Mouse (Mus musculus): ENCODE results near the gene Cd33. TPM values are rescaled to one million over a fixed set of nuclear protein-coding genes. Genes with fewer than 3 reads are reported as not detected.

Gene Cd33
- polyA plus RNA-seq, 1 experiment from 2014 or later: 1.4 TPM

GRCm38 (mm10) chr7:43548206-43548605, 4.0 kb upstream of the Cd33 start:
- H3K27ac ChIP-seq (replicated peaks): no peak overlapping the region
- no peak overlapping the region for H3K4me3 ChIP-seq
- no peaks in the 10 kb centered on the region for H3K4me1 ChIP-seq
- no peaks in the 10 kb centered on the region for H3K27me3 ChIP-seq
- WGBS: 76% methylated on average over 4 of the region's 4 CpGs
- H3K36me3 ChIP-seq: no peaks in the 10 kb centered on the region
- H3K9ac ChIP-seq (replicated peaks): no peak overlapping the region
- ATAC-seq (ENCODE audit: low FRiP score, low read depth): no peak
- no peaks in the 10 kb centered on the region for H3K9me3 ChIP-seq
- H3K4me2 ChIP-seq (replicated peaks): no peak overlapping the region

- Histone ChIP-seq H3K27ac (replicated peaks) (no peak overlapping the region), H3K9me3 (no peaks in the 10 kb centered on the region), H3K4me1 (no peaks in the 10 kb centered on the region), H3K36me3 (no peaks in the 10 kb centered on the region), H3K27me3 (no peaks in the 10 kb centered on the region), H3K4me3 (no peak overlapping the region), H3K9ac (replicated peaks) (no peak overlapping the region), H3K4me2 (replicated peaks) (no peak overlapping the region)
- WGBS: 38% methylated on average over 5 of the region's 5 CpGs
- ATAC-seq (ENCODE audit: low FRiP score, low read depth): no peak
Observed at GRCm38 (mm10) chr7:43547666-43548065, 3.4 kb upstream of the Cd33 start.

- 76% methylated on average over 7 of the region's 7 CpGs for WGBS
- Histone ChIP-seq H3K4me1 (no peaks in the 10 kb centered on the region), H3K27me3 (no peaks in the 10 kb centered on the region), H3K9ac (replicated peaks) (no peak overlapping the region), H3K9me3 (no peaks in the 10 kb centered on the region), H3K4me2 (replicated peaks) (no peak overlapping the region), H3K36me3 (no peaks in the 10 kb centered on the region), H3K27ac (replicated peaks) (no peak overlapping the region), H3K4me3 (no peak overlapping the region)
- no peak for ATAC-seq (ENCODE audit: low FRiP score, low read depth)
Observed at GRCm38 (mm10) chr7:43545656-43546545, 1.7 kb upstream of the Cd33 start.

DNA sequence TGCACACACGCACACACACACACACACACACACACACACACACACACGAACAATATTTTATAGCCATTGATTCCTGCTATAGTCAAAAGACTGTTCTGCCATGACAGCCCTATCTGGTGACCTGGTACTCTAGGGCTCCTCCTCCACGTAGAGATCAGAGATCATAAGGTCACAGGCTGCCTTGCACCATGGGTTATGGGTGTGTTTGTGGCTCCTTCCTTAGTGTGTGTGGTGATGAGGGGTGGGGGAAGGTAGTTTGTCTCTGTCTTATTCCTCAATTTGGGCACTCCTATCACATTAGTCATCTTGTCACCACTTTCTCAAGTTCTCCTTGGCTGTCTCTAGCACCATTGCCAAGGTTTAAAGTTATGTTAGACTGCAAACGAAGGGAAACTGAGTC, 5.7 kb downstream of the Cd33 start:
- H3K4me1 ChIP-seq: no peaks in the 10 kb centered on the region
- no peak overlapping the region for H3K4me3 ChIP-seq
- H3K9ac ChIP-seq (replicated peaks): no peak overlapping the region
- no peak overlapping the region for H3K27ac ChIP-seq (replicated peaks)
- no peaks in the 10 kb centered on the region for H3K27me3 ChIP-seq
- 73% methylated on average over 4 of the region's 4 CpGs for WGBS
- ATAC-seq (ENCODE audit: low FRiP score, low read depth): no peak
- no peaks in the 10 kb centered on the region for H3K9me3 ChIP-seq
- H3K4me2 ChIP-seq (replicated peaks): no peak overlapping the region
- no peaks in the 10 kb centered on the region for H3K36me3 ChIP-seq

DNA sequence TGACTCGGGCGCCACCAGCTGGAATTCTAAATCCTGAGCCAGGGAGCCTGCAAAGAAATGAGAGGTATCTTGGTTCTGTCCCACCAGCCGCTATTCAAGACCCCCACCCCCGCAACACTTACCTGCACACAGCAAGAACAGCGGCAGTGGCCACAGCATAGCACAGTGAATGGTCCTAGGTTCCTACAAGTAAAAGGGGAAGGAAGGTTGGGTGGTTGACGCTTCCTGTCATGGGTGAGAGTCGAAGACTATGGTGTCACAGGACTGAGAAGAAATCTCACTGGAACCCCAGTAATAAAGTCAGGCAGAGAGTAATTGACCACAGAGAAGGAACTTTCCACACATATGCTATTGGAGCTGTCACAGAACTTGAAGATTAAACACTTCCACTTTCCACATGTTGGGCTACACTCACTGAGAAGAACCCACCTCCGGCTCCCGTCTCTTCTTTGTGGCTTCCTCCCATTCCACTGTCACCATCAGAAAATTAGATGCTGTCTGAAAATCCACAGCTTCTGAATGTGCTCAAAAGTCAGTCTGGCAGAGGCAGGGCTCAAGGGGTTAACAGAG, 11.2 kb downstream of the Cd33 start:
- Histone ChIP-seq H3K27me3 (no peaks in the 10 kb centered on the region), H3K4me1 (no peaks in the 10 kb centered on the region), H3K4me3 (no peak overlapping the region), H3K9ac (replicated peaks) (no peak overlapping the region), H3K9me3 (no peaks in the 10 kb centered on the region), H3K4me2 (replicated peaks) (no peak overlapping the region), H3K36me3 (no peaks in the 10 kb centered on the region), H3K27ac (replicated peaks) (no peak overlapping the region)
- ATAC-seq (ENCODE audit: low FRiP score, low read depth): no peak
- WGBS: 90% methylated on average over 9 of the region's 9 CpGs

DNA sequence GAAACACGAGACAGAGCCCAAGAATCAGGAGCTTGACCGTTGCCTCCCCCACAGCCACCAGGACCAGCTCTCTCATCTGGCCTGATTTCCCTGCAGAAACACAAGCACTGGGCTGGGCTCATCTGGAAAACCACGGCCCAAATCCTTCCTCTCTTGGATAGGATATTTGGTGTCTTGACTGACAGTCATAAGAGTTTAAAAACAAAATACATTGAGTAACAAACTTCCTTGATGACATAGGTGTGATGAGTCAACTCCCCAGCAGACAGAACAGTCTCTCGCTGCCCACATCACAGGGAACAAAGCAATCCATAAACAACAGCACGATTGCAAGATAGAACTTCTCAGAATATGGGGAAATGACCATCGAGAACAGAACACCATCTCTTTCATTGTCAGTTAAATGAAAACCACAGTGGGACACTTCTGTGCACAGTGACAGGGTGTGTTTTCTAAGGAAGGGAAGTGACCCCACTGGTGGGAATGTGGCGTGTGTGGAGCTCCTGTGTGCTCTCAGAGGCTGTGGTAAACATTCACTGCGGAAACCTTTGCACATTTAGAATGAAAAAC, 13.9 kb downstream of the Cd33 start:
- Histone ChIP-seq H3K4me2 (replicated peaks) (no peak overlapping the region), H3K4me1 (no peaks in the 10 kb centered on the region), H3K36me3 (no peaks in the 10 kb centered on the region), H3K27me3 (no peaks in the 10 kb centered on the region), H3K4me3 (no peak overlapping the region), H3K9ac (replicated peaks) (no peak overlapping the region), H3K27ac (replicated peaks) (no peak overlapping the region), H3K9me3 (no peaks in the 10 kb centered on the region)
- WGBS: 79% methylated on average over 8 of the region's 8 CpGs
- no peak for ATAC-seq (ENCODE audit: low FRiP score, low read depth)

DNA sequence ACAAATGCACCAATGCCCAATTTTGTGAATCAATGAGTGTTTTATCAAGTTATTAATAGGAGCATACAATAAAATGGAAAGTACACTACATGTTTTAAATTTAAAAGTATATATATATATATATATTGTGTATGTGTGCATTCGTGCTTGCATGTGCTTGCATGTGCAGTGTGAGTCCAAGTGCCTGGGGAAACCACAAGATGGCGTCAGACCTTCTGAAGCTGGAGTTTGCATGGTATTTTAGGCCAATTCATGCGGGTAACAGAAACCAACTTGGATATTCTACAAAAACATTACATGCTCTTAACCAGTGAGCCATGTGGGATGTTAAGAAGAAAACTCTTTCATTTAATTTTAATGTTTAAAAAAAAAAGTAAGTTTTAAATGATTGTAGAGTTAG, 18.9 kb downstream of the Cd33 start:
- WGBS: 53% methylated on average over 3 of the region's 3 CpGs
- Histone ChIP-seq H3K4me1 (no peaks in the 10 kb centered on the region), H3K27me3 (no peaks in the 10 kb centered on the region), H3K27ac (replicated peaks) (no peak overlapping the region), H3K9ac (replicated peaks) (no peak overlapping the region), H3K9me3 (no peaks in the 10 kb centered on the region), H3K4me2 (replicated peaks) (no peak overlapping the region), H3K4me3 (no peak overlapping the region), H3K36me3 (no peaks in the 10 kb centered on the region)
- ATAC-seq (ENCODE audit: low FRiP score, low read depth): no peak

GRCm38 (mm10) chr7:43522776-43523175, 21.5 kb downstream of the Cd33 start:
- ATAC-seq (ENCODE audit: low FRiP score, low read depth): no peak
- H3K36me3 ChIP-seq: no peaks in the 10 kb centered on the region
- no peaks in the 10 kb centered on the region for H3K9me3 ChIP-seq
- 90% methylated on average over 2 of the region's 2 CpGs for WGBS
- no peaks in the 10 kb centered on the region for H3K27me3 ChIP-seq
- no peak overlapping the region for H3K4me2 ChIP-seq (replicated peaks)
- H3K4me3 ChIP-seq: no peak overlapping the region
- no peak overlapping the region for H3K9ac ChIP-seq (replicated peaks)
- H3K27ac ChIP-seq (replicated peaks): no peak overlapping the region
- H3K4me1 ChIP-seq: no peaks in the 10 kb centered on the region

DNA sequence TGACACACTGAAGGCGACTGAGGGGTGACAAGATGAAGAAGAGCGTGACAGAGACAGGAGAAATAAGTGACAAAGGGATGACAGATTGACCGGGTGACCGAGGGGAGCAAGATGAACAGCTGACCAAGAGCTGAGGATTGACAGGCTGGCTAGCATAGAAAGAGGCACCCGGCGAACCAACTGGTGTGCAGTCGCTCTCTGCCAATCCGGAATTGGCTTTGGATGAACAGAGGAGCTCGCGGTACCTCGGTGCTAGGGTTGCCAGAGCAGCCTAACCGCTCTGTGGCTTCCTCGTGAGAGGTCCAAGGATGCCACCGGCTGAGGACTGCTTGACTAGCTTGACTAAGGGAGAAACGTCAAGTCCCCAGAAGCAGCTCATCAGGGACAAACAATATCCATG, 25.9 kb downstream of the Cd33 start:
- Histone ChIP-seq H3K4me1 (no peaks in the 10 kb centered on the region), H3K27me3 (no peaks in the 10 kb centered on the region), H3K9ac (replicated peaks) (no peak overlapping the region), H3K36me3 (no peaks in the 10 kb centered on the region), H3K4me2 (replicated peaks) (no peak overlapping the region), H3K4me3 (no peak overlapping the region), H3K9me3 (no peaks in the 10 kb centered on the region), H3K27ac (replicated peaks) (no peak overlapping the region)
- no peak for ATAC-seq (ENCODE audit: low FRiP score, low read depth)
- WGBS: 89% methylated on average over 15 of the region's 15 CpGs

DNA sequence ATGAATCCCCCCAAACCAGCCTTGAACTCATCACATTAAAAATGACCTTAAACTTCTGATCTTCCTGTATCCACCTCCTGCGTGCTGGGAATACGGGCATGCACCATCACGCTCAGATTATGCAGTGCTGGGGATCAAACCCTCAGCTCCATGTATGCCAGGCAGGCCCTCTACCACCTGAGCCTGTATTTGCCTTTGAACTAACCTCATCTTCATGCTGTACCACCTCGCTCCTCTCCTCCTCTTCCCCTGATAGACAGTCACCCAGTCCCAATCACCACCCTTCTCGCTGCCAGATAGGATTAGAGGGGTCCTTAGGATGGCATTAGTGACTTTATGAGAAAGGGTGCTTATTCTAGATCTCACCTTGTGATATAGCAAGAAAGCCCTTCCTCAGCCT, 29.2 kb downstream of the Cd33 start:
- ATAC-seq (ENCODE audit: low FRiP score, low read depth): no peak
- 79% methylated on average over 5 of the region's 5 CpGs for WGBS

GRCm38 (mm10) chr7:43512519-43512918, 31.7 kb downstream of the Cd33 start:
- no peaks in the 10 kb centered on the region for H3K27me3 ChIP-seq
- H3K27ac ChIP-seq (replicated peaks): no peak overlapping the region
- H3K4me3 ChIP-seq: no peak overlapping the region
- H3K9me3 ChIP-seq: no peaks in the 10 kb centered on the region
- H3K9ac ChIP-seq (replicated peaks): no peak overlapping the region
- no peak for ATAC-seq (ENCODE audit: low FRiP score, low read depth)
- WGBS: 86% methylated on average over 4 of the region's 4 CpGs
- no peak overlapping the region for H3K4me2 ChIP-seq (replicated peaks)
- no peaks in the 10 kb centered on the region for H3K4me1 ChIP-seq
- no peaks in the 10 kb centered on the region for H3K36me3 ChIP-seq

More for the DNA sequence above, 29.2 kb downstream of the Cd33 start:
- H3K27me3 ChIP-seq: no peaks in the 10 kb centered on the region
- no peak overlapping the region for H3K9ac ChIP-seq (replicated peaks)
- no peak overlapping the region for H3K4me3 ChIP-seq
- H3K36me3 ChIP-seq: no peaks in the 10 kb centered on the region
- H3K4me2 ChIP-seq (replicated peaks): no peak overlapping the region
- H3K27ac ChIP-seq (replicated peaks): no peak overlapping the region
- H3K4me1 ChIP-seq: no peaks in the 10 kb centered on the region
- no peaks in the 10 kb centered on the region for H3K9me3 ChIP-seq

DNA sequence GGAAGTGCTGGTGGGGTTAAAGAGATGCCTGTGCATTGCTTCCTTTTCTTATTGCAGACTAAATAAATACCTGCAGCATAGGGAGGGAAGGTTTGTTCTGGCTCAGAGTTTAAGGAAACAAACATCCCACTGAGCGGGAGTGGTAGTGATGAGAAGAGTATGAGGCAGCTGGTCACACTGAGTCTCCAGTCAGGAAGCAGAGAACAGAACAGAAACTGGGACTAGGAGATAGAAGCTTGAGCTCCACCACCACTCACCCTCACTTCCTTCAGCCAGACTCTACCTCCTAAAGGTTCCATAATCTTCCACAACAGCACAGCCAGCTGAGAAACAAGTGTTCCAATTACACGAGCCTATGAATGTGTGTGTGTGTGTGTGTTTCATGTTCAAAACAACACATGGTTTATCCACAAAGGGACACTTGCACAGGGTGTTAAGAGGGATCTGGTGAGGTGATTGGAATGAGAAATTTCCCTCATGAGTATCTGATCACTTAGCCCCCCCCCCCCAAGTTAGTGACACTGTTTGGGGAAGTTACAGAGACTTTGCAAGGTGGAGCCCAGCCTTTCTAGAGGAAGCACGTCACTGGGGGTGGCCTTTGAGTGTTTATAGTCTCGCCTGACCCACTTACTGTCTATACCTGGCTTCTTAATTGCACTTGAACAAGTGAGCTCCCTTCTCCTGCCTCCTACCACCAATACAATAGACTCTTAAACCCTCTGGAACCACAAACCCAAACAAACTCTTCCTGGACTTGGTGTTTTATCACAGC, 32.3 kb downstream of the Cd33 start:
- Histone ChIP-seq H3K36me3 (no peaks in the 10 kb centered on the region), H3K4me2 (replicated peaks) (no peak overlapping the region), H3K4me3 (no peak overlapping the region), H3K4me1 (no peaks in the 10 kb centered on the region), H3K9me3 (no peaks in the 10 kb centered on the region), H3K27ac (replicated peaks) (no peak overlapping the region), H3K27me3 (no peaks in the 10 kb centered on the region), H3K9ac (replicated peaks) (no peak overlapping the region)
- ATAC-seq (ENCODE audit: low FRiP score, low read depth): no peak
- WGBS: 66% methylated on average over 4 of the region's 4 CpGs
